Mouse (Mus musculus): ENCODE data around the gene Capzb. TPM values are rescaled to one million over a fixed set of nuclear protein-coding genes. Genes with fewer than 3 reads are reported as not detected.

Capzb gene
- total and polyA plus RNA-seq, 3 experiments, result 86.4 to 388 (median 160) TPM

DNA sequence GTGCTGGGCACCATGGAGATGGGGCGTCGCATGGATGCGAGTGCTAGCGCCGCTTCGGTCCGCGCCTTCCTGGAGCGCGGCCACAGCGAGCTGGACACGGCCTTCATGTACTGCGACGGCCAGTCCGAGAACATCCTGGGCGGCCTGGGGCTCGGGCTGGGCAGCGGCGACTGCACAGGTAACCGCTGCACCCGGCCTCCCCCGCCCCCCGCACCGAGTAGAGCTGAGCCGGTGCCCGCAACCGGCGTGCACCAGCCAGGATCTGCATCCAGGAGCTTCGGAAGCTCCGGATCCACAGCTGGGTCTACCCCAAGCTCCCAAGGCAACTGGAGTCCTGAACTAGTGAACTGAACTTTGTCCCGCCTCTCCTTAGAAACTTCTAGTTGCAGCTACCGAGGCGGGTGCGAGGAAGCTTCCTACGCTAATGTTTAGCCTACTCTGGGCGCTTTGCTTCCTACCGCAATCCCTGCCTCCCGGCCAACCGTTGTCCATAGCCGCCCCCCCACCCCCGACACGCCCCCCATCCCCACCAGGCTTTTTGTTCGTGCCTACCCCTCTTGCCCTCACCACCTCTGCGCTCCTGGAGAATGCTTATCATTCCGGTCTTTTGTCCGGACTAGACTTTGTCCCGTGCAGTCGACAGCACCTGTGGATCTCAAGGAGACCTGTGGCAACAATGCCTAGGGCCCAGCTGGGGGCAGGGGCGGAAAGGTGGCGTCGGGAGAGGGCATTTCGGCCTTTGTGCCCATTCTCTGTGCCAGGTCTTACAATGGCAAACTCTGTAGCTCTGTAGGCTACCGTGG is 118.4 kb downstream of the Capzb start:
- Histone ChIP-seq H3K4me1 (ENCODE audit: control insufficient read depth in 1 of 2, insufficient read depth in 2 of 2) (peaks cover 32 to 71% of the 10 kb centered on the region in 2 experiments), H3K4me3 (replicated peaks in 1 of 3; ENCODE audit: low read depth in 2 of 3, low read length in 2 of 3, poor library complexity in 1 of 3) (peak overlapping the region; percentile 65 to 84 (median 83)), H3K27me3 (replicated peaks) (peaks cover 8% of the 10 kb centered on the region), H3K9ac (ENCODE audit: insufficient read depth, low read depth) (peak overlapping the region; percentile 36), H3K36me3 (replicated peaks in 1 of 2; ENCODE audit: control insufficient read depth in 1 of 2, insufficient read depth in 1 of 2, low read length in 1 of 2) (peaks cover 0 to 23% of the 10 kb centered on the region in 2 experiments), H3K79me2 (replicated peaks; ENCODE audit: control insufficient read depth, extremely low read depth, insufficient read depth, poor library complexity, severe bottlenecking) (no peaks in the 10 kb centered on the region), H3K27ac (ENCODE audit: insufficient read depth, low read depth) (no peak overlapping the region), H3K4me2 (ENCODE audit: insufficient read depth, low read depth, poor library complexity, severe bottlenecking) (peak overlapping the region; percentile 98), H3K9me3 (replicated peaks; ENCODE audit: low read length) (no peaks in the 10 kb centered on the region)
- in situ Hi-C loops (cut with MboI; ENCODE audit: low pct_ligation_motif_present, low pct_unique_long_range_greater_than_20kb, low sequenced_read_pairs) (no loop called here), dilution Hi-C loops (cut with MboI; ENCODE audit: extremely low pct_ligation_motif_present, extremely low pct_unique_long_range_greater_than_20kb, low sequenced_read_pairs) (no loop called here)
- TF ChIP-seq CHD2 (IDR thresholded peaks at IDR 0.05; ENCODE audit: low read length), result no peak
- TF ChIP-seq MAFK (IDR thresholded peaks at IDR 0.05; ENCODE audit: insufficient replicate concordance, low read length), result no peak
- no peak; the same call in 1 of the 2 replicates for TF ChIP-seq MAX (IDR thresholded peaks at IDR 0.05; ENCODE audit: low read length)
- no peak; the same call in 1 of the 2 replicates for TF ChIP-seq HCFC1 (IDR thresholded peaks at IDR 0.05; ENCODE audit: low read depth, low read length)
- no peak; the same call in 1 of the 2 replicates for TF ChIP-seq POLR2AphosphoS2 (IDR thresholded peaks at IDR 0.05; ENCODE audit: low read depth, low read length)
- no peak for TF ChIP-seq ZKSCAN1 (IDR thresholded peaks at IDR 0.05; ENCODE audit: borderline replicate concordance, low read depth, low read length)
- no peak for TF ChIP-seq USF1 (IDR thresholded peaks at IDR 0.05; ENCODE audit: low read depth, low read length)
- no peak for TF ChIP-seq EP300 (IDR thresholded peaks at IDR 0.05; ENCODE audit: low read length)
- TF ChIP-seq SIN3A (IDR thresholded peaks at IDR 0.05; ENCODE audit: low read length), result 0 out of 2 replicates have a peak, but pooled peaks have one; percentile 0
- 0 out of 2 replicates have a peak, but pooled peaks have one; percentile 50 for TF ChIP-seq UBTF (IDR thresholded peaks at IDR 0.05; ENCODE audit: low read depth, low read length)
- no peak for TF ChIP-seq RAD21 (IDR thresholded peaks at IDR 0.05; ENCODE audit: low read depth, low read length)
- no peak for TF ChIP-seq MYC (IDR thresholded peaks at IDR 0.05; ENCODE audit: low read depth, low read length)
- no peak for TF ChIP-seq MEF2A (IDR thresholded peaks at IDR 0.05; ENCODE audit: borderline replicate concordance, low read depth, low read length)
- TF ChIP-seq ZMIZ1 (IDR thresholded peaks at IDR 0.05; ENCODE audit: low read depth, low read length), result no peak
- no peak; the same call in 1 of the 2 replicates for TF ChIP-seq MXI1 (IDR thresholded peaks at IDR 0.05; ENCODE audit: low read depth, low read length)
- TF ChIP-seq CTCF (conservative IDR thresholded peaks at IDR 0.05 in 1 of 2, IDR thresholded peaks at IDR 0.05 in 1 of 2; ENCODE audit: low read depth in 2 of 2, low read length in 2 of 2), result no peak
- no peak for TF ChIP-seq ZNF384 (IDR thresholded peaks at IDR 0.05; ENCODE audit: low read depth, low read length)
- no peak for DNase-seq (ENCODE audit: extremely low read depth)

DNA sequence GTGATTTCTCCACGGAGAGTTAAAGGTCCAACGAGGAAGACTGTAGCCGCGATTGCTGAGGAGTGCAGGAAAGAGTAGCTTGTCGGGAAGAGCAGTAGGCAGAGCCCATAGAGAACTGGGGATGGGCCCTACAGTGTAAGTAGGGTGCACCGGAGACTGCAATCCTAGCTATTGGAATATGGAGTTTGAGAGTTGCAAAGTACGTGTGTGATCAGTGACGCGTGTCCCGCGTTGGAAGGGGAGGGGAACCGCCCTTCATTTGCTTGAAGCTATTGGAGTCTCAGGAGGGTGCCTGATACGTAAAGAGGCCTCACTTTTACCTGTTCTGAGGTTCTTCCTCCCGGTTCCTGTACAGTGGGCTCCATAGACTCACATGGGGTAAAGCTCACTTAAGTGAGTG is 119.0 kb downstream of the Capzb start:
- Histone ChIP-seq H3K9me3 (replicated peaks; ENCODE audit: low read length) (no peaks in the 10 kb centered on the region), H3K9ac (ENCODE audit: insufficient read depth, low read depth) (peak overlapping the region; percentile 36; the same call in 1 of the 2 replicates), H3K79me2 (replicated peaks; ENCODE audit: control insufficient read depth, extremely low read depth, insufficient read depth, poor library complexity, severe bottlenecking) (no peaks in the 10 kb centered on the region), H3K4me1 (ENCODE audit: control insufficient read depth in 1 of 2, insufficient read depth in 2 of 2) (peaks cover 32 to 69% of the 10 kb centered on the region in 2 experiments), H3K4me2 (ENCODE audit: insufficient read depth, low read depth, poor library complexity, severe bottlenecking) (peak overlapping the region; percentile 98), H3K27me3 (replicated peaks) (peaks cover 8% of the 10 kb centered on the region), H3K27ac (ENCODE audit: insufficient read depth, low read depth) (no peak overlapping the region), H3K4me3 (replicated peaks in 1 of 3; ENCODE audit: low read depth in 2 of 3, low read length in 2 of 3, poor library complexity in 1 of 3) (peak overlapping the region; percentile 36 to 84 (median 83)), H3K36me3 (replicated peaks in 1 of 2; ENCODE audit: control insufficient read depth in 1 of 2, insufficient read depth in 1 of 2, low read length in 1 of 2) (peaks cover 0 to 21% of the 10 kb centered on the region in 2 experiments)
- dilution Hi-C loops (cut with MboI; ENCODE audit: extremely low pct_ligation_motif_present, extremely low pct_unique_long_range_greater_than_20kb, low sequenced_read_pairs), result no loop called here
- no peak for DNase-seq (ENCODE audit: extremely low read depth)
- TF ChIP-seq TBP (conservative IDR thresholded peaks at IDR 0.05; ENCODE audit: low read depth, low read length), result no peak
- TF ChIP-seq BHLHE40 (IDR thresholded peaks at IDR 0.05; ENCODE audit: low read depth, low read length), result no peak
- no peak for TF ChIP-seq ZC3H11A (IDR thresholded peaks at IDR 0.05; ENCODE audit: low read depth, low read length)
- TF ChIP-seq MAFK (IDR thresholded peaks at IDR 0.05; ENCODE audit: insufficient replicate concordance, low read length), result no peak
- TF ChIP-seq MAZ (IDR thresholded peaks at IDR 0.05; ENCODE audit: low read depth, low read length), result no peak
- TF ChIP-seq RCOR1 (conservative IDR thresholded peaks at IDR 0.05; ENCODE audit: low read depth, low read length), result no peak
- no peak for TF ChIP-seq USF1 (IDR thresholded peaks at IDR 0.05; ENCODE audit: low read depth, low read length)
- TF ChIP-seq E2F4 (IDR thresholded peaks at IDR 0.05; ENCODE audit: insufficient replicate concordance, low read depth, low read length), result no peak
- TF ChIP-seq GABPA (IDR thresholded peaks at IDR 0.05; ENCODE audit: insufficient replicate concordance, low read depth, low read length), result no peak
- no peak for TF ChIP-seq NRF1 (IDR thresholded peaks at IDR 0.05; ENCODE audit: low read depth, low read length)
- TF ChIP-seq NELFE (IDR thresholded peaks at IDR 0.05; ENCODE audit: low read depth, low read length), result no peak
- no peak for TF ChIP-seq UBTF (IDR thresholded peaks at IDR 0.05; ENCODE audit: low read depth, low read length)
- TF ChIP-seq MAX (IDR thresholded peaks at IDR 0.05; ENCODE audit: low read length), result no peak
- no peak for TF ChIP-seq SIN3A (IDR thresholded peaks at IDR 0.05; ENCODE audit: low read length)
- TF ChIP-seq ZNF384 (IDR thresholded peaks at IDR 0.05; ENCODE audit: low read depth, low read length), result no peak
- TF ChIP-seq CHD1 (IDR thresholded peaks at IDR 0.05; ENCODE audit: low read depth, low read length), result no peak
- TF ChIP-seq MEF2A (IDR thresholded peaks at IDR 0.05; ENCODE audit: borderline replicate concordance, low read depth, low read length), result no peak
- TF ChIP-seq HCFC1 (IDR thresholded peaks at IDR 0.05; ENCODE audit: low read depth, low read length), result no peak
- no peak for TF ChIP-seq ZKSCAN1 (IDR thresholded peaks at IDR 0.05; ENCODE audit: borderline replicate concordance, low read depth, low read length)
- in situ Hi-C loops (cut with MboI; ENCODE audit: low pct_ligation_motif_present, low pct_unique_long_range_greater_than_20kb, low sequenced_read_pairs), result no loop called here
